Mouse (Mus musculus) lung, postnatal 4 days (tissue): Measurements from ENCODE around the gene Pgm2.

Source experiments
- DNase-seq, 2 experiments: peaks; one replicate each; pipeline ENCODE4 v3.0.0; 2021

The Pgm2 gene

GRCm38 (mm10) chr5:64146384-64147005 lies 53.7 kb downstream of the Pgm2 start:
- no peak for DNase-seq

GRCm38 (mm10) chr5:64149184-64150127 lies 56.7 kb downstream of the Pgm2 start:
- no peak for DNase-seq

GRCm38 (mm10) chr5:64153319-64153718 lies 60.6 kb downstream of the Pgm2 start:
- DNase-seq = no peak

GRCm38 (mm10) chr5:64155861-64156550 lies 63.3 kb downstream of the Pgm2 start, which contains the start of gene Tbc1d1:
Tbc1d1 (plus strand) TSS chr5:64156305.
- peak; percentile 82 to 91 for DNase-seq

- peak in 1 of 2 experiments; percentile 25 for DNase-seq
These were observed 63.8 kb downstream of the Pgm2 start for GRCm38 (mm10) chr5:64156579-64156978.

GRCm38 (mm10) chr5:64157926-64158325 lies 65.2 kb downstream of the Pgm2 start:
- DNase-seq = no peak

GRCm38 (mm10) chr5:64158501-64158900 lies 65.8 kb downstream of the Pgm2 start:
- no peak for DNase-seq

GRCm38 (mm10) chr5:64159065-64159780 lies 66.5 kb downstream of the Pgm2 start:
- peak in 1 of 2 experiments; percentile 19 for DNase-seq

GRCm38 (mm10) chr5:64159781-64160704 lies 67.3 kb downstream of the Pgm2 start:
- DNase-seq = peak; percentile 78 to 79

- DNase-seq = peak in 1 of 2 experiments; percentile 37
These were observed 68.1 kb downstream of the Pgm2 start for GRCm38 (mm10) chr5:64160705-64161391.

- DNase-seq = no peak
These were observed 69.2 kb downstream of the Pgm2 start for GRCm38 (mm10) chr5:64161917-64162316.

- no peak for DNase-seq
These were observed 69.8 kb downstream of the Pgm2 start for GRCm38 (mm10) chr5:64162582-64162981.

GRCm38 (mm10) chr5:64164414-64164813 lies 71.7 kb downstream of the Pgm2 start:
- no peak for DNase-seq

GRCm38 (mm10) chr5:64165826-64166225 lies 73.1 kb downstream of the Pgm2 start:
- DNase-seq = no peak

GRCm38 (mm10) chr5:64168990-64169540 lies 76.3 kb downstream of the Pgm2 start:
- no peak for DNase-seq

- no peak for DNase-seq
These were observed 80.1 kb downstream of the Pgm2 start for GRCm38 (mm10) chr5:64172884-64173283.

GRCm38 (mm10) chr5:64173302-64173701 lies 80.6 kb downstream of the Pgm2 start:
- no peak for DNase-seq

- no peak for DNase-seq
These were observed 81.7 kb downstream of the Pgm2 start for GRCm38 (mm10) chr5:64174429-64174935.
